Mouse (Mus musculus) CD4-positive helper T cell, adult 2 months (primary cell): ENCODE data around the gene Sptbn4.

ENCODE experiments used
- DNase-seq: peaks from one replicate; pipeline ENCODE4 v3.0.0-alpha.2; 2012; ENCODE audit warnings: low read depth, missing footprints, low spot score

Gene Sptbn4

DNA sequence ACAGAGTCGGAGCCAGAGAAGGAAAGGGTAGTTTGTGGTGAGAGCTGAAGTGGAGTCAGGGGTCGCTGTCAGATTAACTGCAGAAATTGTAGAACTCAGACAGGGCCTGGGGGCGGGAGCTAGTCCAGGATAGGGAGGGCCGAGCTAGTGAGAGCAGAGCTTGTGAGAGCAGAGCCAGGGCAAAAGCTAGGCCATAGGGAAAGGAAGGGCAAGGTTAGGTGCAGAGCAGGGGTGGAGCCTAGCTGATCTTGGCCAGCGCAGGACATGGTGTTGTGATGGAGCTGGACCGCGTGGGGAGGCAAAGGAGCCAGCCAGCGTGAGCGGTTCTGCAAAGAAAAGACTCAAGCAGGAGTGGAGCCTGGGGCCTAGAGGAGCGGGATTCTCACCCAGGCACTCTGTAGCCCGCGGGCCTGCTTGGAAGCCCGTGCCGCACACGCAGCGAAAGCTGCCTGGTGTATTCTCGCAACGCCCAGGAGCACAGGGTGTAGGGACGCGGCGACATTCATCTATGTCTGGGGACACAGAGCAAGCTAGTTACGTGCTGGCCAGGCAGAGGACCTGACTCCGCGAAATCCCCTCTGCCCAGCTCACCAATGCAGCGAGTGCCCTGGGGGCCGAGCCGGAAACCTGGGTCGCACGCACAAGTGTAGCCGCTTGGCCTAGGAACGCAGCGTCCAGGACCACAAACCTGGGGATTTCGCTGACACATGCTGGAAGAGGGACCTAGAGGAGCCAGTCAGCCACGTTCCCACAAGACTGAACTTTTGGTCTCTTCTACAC, 121.2 kb downstream of the Sptbn4 start:
- DNase-seq: no peak

DNA sequence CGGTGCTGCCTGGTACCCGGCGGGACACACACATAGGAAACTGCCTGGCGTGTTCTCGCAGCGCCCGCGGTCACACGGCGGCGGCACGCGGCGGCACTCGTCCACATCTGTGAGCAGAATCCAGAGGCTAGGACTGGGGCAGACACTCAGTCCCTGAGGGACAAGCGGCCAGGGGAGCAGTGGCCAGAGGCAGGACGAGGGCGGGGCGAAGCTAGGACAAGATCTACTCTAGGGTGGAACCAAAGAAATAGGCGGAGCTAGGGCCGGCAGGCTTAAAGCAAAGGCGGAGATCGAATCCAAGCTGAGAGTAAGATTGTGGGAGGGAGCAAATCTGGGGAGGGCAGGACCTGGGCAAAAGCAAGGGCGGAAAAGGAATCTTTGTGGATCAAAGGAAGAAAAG, 121.8 kb downstream of the Sptbn4 start:
- no peak for DNase-seq

- no peak for DNase-seq
Observed at GRCm38 (mm10) chr7:27324928-27325327, 122.6 kb downstream of the Sptbn4 start.

DNA sequence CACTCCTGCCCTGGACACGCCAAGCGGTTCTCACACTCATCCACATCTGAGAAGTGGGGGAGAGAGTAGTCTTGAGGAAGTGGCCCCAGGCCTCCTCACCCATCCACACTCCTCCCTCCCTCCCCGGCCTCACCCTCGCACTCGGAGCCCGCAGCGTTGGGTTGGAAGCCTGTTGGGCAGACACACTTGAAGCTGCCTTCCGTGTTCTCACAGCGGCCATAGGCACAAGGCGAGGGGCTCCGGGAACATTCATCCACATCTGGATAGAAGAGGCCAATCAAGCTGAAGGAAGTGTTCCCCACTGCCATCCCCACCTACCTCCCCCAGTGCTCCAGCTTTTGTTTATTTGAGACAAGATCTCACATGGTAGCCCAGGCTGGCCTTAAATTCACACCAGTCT, 123.3 kb downstream of the Sptbn4 start:
- no peak for DNase-seq

DNA sequence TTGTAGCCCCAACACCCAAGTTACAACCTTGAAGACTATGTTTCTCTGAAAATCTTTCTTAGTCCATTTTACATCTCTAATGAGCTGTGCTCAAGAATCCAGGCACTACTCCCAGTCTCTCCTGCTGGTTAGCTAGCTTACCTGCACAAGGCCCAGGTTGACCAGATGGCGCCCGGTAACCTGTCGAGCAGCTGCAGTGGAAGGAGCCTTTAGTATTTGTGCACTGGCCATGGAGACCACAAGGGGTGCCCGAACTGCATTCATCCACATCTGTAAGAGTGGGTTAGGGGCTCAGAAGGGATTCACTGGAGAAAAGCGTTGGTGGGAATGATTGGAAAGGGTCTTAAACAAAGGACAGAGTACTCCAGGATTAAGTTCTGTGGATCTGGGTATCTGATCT, 124.5 kb downstream of the Sptbn4 start:
- no peak for DNase-seq

- no peak for DNase-seq
Observed at GRCm38 (mm10) chr7:27322291-27322690, 125.2 kb downstream of the Sptbn4 start.

DNA sequence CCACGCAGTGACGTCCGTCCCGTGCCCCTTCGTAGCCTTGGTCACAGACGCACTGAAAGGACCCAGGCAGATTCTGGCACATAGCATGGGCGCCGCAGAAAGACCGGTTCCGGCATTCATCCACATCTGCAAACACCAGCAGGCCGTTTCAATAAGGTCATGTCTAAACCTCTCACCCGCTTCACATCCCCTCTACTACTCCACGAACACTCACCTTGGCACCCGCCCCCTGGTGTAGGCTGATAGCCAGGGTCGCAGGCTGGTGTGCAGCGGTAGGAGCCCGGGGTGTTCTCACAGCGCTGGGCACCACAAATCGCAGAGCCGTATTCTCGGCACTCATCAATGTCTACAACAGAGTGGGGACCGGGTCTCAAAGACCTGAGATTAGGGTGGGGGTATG, 128.1 kb downstream of the Sptbn4 start:
- no peak for DNase-seq

GRCm38 (mm10) chr7:27315958-27316357, 131.5 kb downstream of the Sptbn4 start:
- no peak for DNase-seq

GRCm38 (mm10) chr7:27314393-27314792, 133.1 kb downstream of the Sptbn4 start:
- DNase-seq: no peak

DNA sequence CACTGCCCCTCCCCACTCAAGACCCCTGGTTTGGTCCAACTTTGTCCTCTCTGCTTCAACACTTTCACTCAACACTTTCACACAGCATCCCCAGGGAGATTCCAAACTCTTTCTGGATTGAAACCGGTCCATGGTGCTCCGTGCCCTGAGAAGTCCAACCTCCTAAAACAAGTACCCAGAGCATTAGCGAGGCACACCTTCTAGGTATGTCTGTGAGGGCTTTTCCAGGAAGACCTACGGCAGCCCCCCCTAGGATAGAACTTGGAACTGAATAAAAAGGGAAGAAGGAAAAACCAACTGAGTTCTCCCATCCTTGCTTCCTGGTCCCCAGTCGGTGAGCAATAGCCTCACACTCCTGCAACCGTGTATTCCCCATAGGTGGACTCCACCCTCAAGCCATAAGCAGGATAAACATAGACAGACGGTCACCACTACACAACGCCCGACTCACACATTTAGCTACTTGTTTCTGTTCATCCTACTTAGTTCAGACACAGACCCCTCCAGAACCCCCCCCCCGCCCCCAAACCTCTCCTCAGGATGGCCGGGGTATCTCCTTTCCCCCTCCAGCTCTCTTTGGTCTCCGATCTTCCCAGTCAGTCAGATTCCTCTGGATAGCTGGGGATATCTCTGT, 135.7 kb downstream of the Sptbn4 start:
- DNase-seq: no peak

- no peak for DNase-seq
Observed at GRCm38 (mm10) chr7:27310996-27311535, 136.4 kb downstream of the Sptbn4 start.

DNA sequence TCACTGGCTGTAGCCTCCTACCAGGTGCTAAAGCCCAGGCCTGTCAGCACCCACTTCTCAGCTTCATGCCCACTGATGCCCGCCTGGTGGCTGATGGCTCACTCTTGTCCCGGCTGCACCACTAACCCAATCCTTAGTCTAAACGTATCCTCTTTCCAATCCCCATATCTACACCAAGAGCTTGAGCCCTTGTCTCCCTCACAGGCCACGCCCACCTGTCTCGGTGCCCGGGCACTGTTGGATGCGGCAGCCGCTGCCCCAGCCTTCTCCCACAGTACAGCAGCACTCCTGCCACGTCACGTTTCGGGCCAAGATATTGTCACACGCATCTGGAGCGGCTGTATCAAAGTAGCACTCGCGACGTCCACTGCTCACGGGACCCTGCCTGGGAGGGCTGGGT, 137.2 kb downstream of the Sptbn4 start:
- DNase-seq: no peak

GRCm38 (mm10) chr7:27309832-27310231, 137.7 kb downstream of the Sptbn4 start:
- DNase-seq: no peak

- DNase-seq: no peak
Observed at GRCm38 (mm10) chr7:27308821-27309549, 138.5 kb downstream of the Sptbn4 start.

DNA sequence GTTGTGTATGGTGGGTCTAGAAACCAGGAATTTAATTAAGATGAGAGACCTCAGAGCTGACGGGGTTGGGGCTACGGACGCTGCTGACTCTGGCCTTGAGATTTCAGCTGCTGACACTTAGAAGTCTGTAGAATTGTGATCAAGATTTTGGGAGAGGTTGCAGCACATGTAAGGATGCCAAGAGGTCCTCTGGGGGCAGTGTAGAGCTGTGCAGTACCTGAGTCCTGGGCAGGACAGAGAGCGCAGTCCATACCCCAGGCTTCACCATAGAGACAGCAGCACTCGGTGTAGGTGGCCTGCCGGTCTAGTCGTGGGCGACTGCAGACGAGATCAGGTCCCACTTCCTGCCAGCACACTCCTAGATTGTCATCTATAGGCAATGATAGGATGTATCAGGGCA, 139.9 kb downstream of the Sptbn4 start:
- no peak for DNase-seq
